Mouse (Mus musculus) forebrain, embryonic 12.5 days (tissue): ENCODE data around the gene Nfia. TPM values are rescaled to one million over a fixed set of nuclear protein-coding genes. Genes with fewer than 3 reads are reported as not detected.
A peak's percentile ranks its signal among the peaks of the same experiment; 100 is the strongest.

ENCODE experiments used
- ATAC-seq: fragments of 200-750 bp; cut with Nextera tagmentation; 2 replicates; pipeline ENCODE4 v1.8.0; 2017; ENCODE audit warnings: moderate TSS enrichment; ENCODE audit not compliant: low FRiP score
- H3K27ac ChIP-seq: fragments of 300-500 bp; sonication (generic); 2 replicates; pipeline ENCODE4 v1.5.1; 2016; ENCODE audit warnings: mild to moderate bottlenecking
- H3K27me3 ChIP-seq: fragments of 300-500 bp; sonication (generic); 2 replicates; pipeline ENCODE4 v1.6.1; 2016; ENCODE audit warnings: mild to moderate bottlenecking
- H3K36me3 ChIP-seq: fragments of 300-500 bp; sonication (generic); replicated peaks from 2 replicates; pipeline ENCODE4 v1.6.1; 2016; ENCODE audit warnings: mild to moderate bottlenecking
- H3K4me1 ChIP-seq: fragments of 300-500 bp; sonication (generic); 2 replicates; pipeline ENCODE4 v1.6.1; 2016
- H3K4me2 ChIP-seq: fragments of 300-500 bp; sonication (generic); 2 replicates; pipeline ENCODE4 v1.6.1; 2016; ENCODE audit warnings: mild to moderate bottlenecking, moderate library complexity
- H3K4me3 ChIP-seq: fragments of 300-500 bp; sonication (generic); replicated peaks from 2 replicates; pipeline ENCODE4 v1.5.1; 2016; ENCODE audit warnings: mild to moderate bottlenecking
- H3K9ac ChIP-seq: fragments of 300-500 bp; sonication (generic); 2 replicates; pipeline ENCODE4 v1.6.1; 2016; ENCODE audit warnings: mild to moderate bottlenecking
- H3K9me3 ChIP-seq: fragments of 300-500 bp; sonication (generic); 2 replicates; pipeline ENCODE4 v1.6.1; 2016
- WGBS: fragments of 180-500 bp; shearing (Covaris S2); methylation state at CpG from one replicate; pipeline ENCODE4 v1.1.7; 2016; 5-methylcytosine and 5-hydroxymethylcytosine counted together
- polyA plus RNA-seq: library from polyadenylated mRNA; unstranded; fragments of >200 nt; fragmentation: Nextera tagmentation; extraction: Ambion mirVana; gene quantifications from 2 replicates; pipeline ENCODE4 v1.2.1, GENCODE M21; 2016

Gene Nfia
- polyA plus RNA-seq, 1 experiment from 2014 or later, result 62.1 TPM

DNA sequence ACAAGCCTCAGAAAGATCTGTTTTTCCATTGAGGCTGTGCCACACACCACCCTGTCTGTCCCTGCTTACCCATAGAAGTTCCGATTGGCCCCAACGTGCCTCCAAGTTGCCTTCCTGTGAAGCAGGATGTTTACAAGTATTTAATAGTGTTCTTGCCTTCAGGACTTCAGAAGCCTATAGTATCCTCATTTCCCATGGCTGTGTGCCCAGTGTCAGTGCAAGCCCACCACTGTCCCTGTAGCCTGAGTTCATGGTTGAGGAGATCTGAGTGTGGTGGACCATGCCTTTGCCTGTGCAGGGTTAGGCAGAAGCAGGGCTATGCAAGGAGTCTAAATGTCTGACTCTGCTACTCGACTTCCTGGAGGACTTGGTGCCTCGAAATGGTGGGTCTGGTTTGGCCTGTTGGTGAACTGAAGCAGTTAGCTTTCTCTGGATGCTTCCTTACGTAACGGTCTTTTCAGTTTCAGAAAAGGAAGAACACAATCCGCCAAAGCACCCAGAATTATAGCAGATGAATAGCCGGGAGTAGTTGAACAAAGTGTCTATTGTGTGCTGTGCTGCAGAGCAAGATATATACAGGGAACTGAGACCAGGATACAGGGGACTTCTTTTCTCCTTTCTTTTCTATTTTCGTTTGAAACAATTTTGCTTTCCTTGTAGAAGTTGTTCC is 99.4 kb downstream of the Nfia start:
- Histone ChIP-seq H3K27me3 (no peaks in the 10 kb centered on the region), H3K4me1 (peaks cover 55% of the 10 kb centered on the region), H3K9ac (no peak overlapping the region), H3K36me3 (no peaks in the 10 kb centered on the region), H3K27ac (peak overlapping the region; percentile 65), H3K4me2 (no peak overlapping the region), H3K9me3 (no peaks in the 10 kb centered on the region), H3K4me3 (no peak overlapping the region)
- 43% methylated on average over 9 of the region's 9 CpGs for WGBS
- peak; percentile 45; the same call in 1 of the 2 replicates for ATAC-seq

DNA sequence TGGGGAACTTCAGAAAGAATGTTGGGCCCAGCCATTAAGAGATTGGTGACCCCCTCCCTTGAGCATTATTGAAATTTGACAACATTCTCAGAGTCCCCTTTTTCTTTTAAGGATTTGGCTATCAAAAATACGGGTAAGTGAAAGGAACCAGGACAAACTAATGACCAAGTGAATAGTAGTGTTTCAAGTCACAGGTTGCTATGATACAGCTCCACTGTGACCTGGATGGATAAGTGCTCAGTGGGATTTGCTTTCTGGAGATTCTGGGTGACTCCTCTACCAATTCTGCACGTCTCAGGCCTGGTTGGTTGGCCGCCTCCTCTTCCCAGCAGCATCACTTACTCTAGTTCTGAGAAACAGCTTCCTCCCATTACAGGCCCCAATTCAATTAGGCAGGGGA is 102.4 kb downstream of the Nfia start:
- Histone ChIP-seq H3K4me2 (no peak overlapping the region), H3K4me1 (peaks cover 45% of the 10 kb centered on the region), H3K9ac (no peak overlapping the region), H3K27me3 (no peaks in the 10 kb centered on the region), H3K27ac (0 out of 2 replicates have a peak overlapping the region, but pooled peaks have one; percentile 46), H3K4me3 (no peak overlapping the region), H3K9me3 (no peaks in the 10 kb centered on the region), H3K36me3 (no peaks in the 10 kb centered on the region)
- WGBS, result 34% methylated on average over 3 of the region's 3 CpGs
- ATAC-seq, result 0 out of 2 replicates have a peak, but pooled peaks have one; percentile 31

DNA sequence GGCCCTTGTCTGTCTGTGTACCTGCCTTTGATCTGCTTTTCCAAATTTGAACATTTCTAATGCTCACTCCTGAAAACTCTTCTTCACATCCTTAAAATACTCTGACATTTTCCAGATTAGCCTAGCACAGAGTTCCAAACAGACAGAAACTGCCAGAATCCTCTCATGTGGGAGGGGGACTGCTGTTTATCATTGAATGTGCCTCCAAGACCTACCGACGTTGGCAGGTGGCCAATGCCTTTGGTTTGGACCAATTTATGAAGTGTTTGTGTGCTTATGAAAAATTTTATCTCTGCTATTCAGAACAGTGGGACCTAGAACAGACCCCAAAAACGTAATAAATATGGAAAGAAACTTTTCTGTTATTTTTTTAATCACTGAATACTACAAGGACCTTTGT is 103.4 kb downstream of the Nfia start:
- no peaks in the 10 kb centered on the region for H3K36me3 ChIP-seq
- H3K9ac ChIP-seq, result no peak overlapping the region
- no peak overlapping the region for H3K27ac ChIP-seq
- no peaks in the 10 kb centered on the region for H3K27me3 ChIP-seq
- H3K4me2 ChIP-seq, result no peak overlapping the region
- WGBS, result 78% methylated on average over 3 of the region's 3 CpGs
- peaks cover 50% of the 10 kb centered on the region for H3K4me1 ChIP-seq
- no peaks in the 10 kb centered on the region for H3K9me3 ChIP-seq
- no peak for ATAC-seq
- no peak overlapping the region for H3K4me3 ChIP-seq

DNA sequence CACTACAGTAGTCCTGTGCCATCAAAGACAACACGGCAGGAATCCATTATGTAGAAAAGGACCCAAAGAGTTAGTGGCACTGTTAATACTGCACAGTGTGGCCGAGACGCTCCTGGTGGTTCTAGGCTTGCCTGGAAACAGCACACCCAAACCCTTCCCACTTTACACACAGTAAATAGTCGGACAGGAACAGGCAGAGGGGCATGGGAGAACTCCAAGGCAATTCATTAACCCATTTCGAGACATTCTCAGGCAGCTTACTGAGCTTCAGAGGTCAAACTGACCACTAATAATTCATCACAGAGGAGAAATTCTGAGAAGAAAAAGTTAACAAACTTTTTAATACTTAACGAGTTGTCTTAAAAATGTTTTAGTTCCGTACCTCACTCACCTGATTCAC is 107.2 kb downstream of the Nfia start:
- ATAC-seq, result no peak
- 72% methylated on average over 7 of the region's 7 CpGs for WGBS
- H3K4me2 ChIP-seq, result no peak overlapping the region
- H3K27me3 ChIP-seq, result no peaks in the 10 kb centered on the region
- no peak overlapping the region for H3K9ac ChIP-seq
- H3K4me3 ChIP-seq, result no peak overlapping the region
- H3K36me3 ChIP-seq, result no peaks in the 10 kb centered on the region
- peaks cover 23% of the 10 kb centered on the region for H3K4me1 ChIP-seq
- H3K9me3 ChIP-seq, result no peaks in the 10 kb centered on the region
- H3K27ac ChIP-seq, result 0 out of 2 replicates have a peak overlapping the region, but pooled peaks have one; percentile 19

DNA sequence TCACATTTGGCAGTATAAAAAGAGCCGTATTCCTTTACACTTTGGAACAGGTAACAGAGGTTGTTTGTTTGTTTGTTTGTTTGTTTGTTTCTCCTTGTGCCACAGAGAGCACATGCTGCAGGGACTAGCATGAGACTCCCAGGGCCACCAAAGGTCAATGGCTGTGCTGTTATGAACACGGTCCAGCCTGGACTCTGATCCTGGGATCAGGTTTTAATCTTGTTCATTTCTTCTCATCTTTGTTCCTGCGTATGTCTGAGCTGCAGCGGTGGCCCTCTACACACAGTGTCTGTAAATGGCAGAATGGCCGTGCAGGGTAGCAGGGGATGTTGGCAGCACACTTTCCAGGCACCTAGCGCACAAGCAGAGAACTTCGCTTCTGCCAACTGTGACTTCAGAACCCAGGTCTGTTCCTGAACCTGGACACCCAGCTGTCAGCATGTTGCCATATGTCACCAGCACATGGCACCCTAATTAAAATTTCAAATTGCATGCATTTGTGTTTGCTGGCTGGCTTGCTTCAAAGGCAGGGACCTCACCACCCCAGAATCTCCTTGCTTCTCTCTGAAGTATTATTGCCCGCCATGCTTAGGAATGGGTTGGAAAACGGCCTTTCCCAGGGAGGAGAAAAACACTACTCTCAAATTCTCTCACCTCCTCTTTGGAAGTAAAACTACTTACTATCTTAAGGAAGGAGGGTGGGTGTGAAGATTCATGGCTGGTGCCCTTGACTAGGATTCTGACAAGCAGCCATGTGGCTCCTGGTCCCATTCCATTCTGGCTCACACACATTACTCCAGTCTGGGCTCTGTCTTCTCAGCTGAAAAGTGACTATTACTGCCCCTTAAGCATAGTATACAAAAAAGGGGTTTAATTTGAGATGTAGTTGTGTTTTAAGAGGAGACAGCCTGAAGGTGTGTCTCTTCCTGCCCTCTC is 107.9 kb downstream of the Nfia start:
- no peak overlapping the region for H3K4me2 ChIP-seq
- ATAC-seq, result peak; percentile 55
- H3K9me3 ChIP-seq, result no peaks in the 10 kb centered on the region
- no peak overlapping the region for H3K9ac ChIP-seq
- H3K27ac ChIP-seq, result 0 out of 2 replicates have a peak overlapping the region, but pooled peaks have one; percentile 2
- no peaks in the 10 kb centered on the region for H3K27me3 ChIP-seq
- no peak overlapping the region for H3K4me3 ChIP-seq
- WGBS, result 71% methylated on average over 9 of the region's 9 CpGs
- H3K4me1 ChIP-seq, result peaks cover 16% of the 10 kb centered on the region
- no peaks in the 10 kb centered on the region for H3K36me3 ChIP-seq

DNA sequence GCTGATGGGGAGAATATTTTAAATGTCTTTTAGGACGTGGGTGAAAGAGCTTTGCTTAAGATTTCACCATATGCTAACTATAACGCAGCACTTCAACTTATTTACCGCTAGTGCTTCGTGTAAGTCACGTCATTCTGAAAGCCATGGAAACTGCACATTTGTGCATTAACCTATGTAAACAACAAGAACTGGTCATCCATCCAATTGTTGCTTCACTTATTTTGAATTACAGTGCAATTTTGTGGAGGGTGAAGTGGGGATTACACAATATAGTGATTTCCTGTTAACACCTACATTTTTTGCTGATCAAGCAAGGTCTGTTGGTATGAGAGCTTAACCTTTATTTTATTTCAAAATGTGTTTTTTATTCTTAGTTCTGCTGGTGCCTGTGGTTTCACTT is 113.0 kb downstream of the Nfia start:
- 91% methylated on average over 5 of the region's 5 CpGs for WGBS
- Histone ChIP-seq H3K4me2 (no peak overlapping the region), H3K9ac (no peak overlapping the region), H3K36me3 (0 out of 2 replicates have a peak, but pooled peaks cover 3% of the 10 kb centered on the region), H3K27ac (no peak overlapping the region), H3K4me3 (no peak overlapping the region), H3K27me3 (no peaks in the 10 kb centered on the region), H3K4me1 (peaks cover 2% of the 10 kb centered on the region; the same call in 1 of the 2 replicates), H3K9me3 (no peaks in the 10 kb centered on the region)
- no peak for ATAC-seq

DNA sequence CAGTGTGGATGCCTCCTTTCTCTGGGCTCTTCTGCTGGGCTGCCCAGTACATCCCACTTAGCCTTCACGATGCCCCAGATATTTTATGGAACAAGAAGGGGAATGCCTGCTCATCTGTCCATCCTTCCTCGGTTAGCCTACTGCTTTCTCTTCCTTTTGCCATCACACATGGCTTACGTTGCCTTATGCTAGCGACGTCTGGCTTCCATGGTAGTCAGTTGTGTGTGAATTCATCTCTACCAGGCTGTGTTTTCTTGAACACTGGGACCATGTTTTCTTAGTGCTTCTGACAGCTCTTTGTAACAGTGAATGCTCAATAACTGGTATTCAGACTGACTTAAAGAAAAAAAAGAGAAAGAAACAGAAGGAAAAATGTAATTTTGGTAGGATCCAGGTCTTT is 113.7 kb downstream of the Nfia start:
- Histone ChIP-seq H3K4me2 (no peak overlapping the region), H3K9ac (no peak overlapping the region), H3K36me3 (0 out of 2 replicates have a peak, but pooled peaks cover 3% of the 10 kb centered on the region), H3K9me3 (no peaks in the 10 kb centered on the region), H3K4me1 (no peaks in the 10 kb centered on the region), H3K4me3 (no peak overlapping the region), H3K27ac (no peak overlapping the region), H3K27me3 (no peaks in the 10 kb centered on the region)
- no peak for ATAC-seq
- WGBS, result 85% methylated on average over 5 of the region's 5 CpGs

DNA sequence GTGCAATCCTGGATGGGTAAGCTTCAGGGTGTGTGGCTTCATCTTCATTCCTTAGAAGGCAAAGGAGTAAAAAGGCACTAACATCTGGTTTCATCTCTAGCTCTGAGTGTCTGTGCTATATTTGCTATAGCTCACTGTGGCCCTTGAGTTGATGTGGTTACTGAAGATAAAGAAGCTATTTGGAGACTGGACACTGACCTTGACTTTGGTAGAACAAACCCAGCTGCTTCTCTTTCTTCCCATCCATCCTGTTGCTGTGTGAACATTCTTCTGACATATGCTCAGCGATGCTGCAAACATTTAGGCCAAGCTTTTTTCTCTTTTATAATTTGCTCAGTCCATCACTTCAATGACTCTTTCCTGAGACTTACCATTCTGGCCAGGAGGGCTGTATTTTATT is 114.7 kb downstream of the Nfia start:
- no peaks in the 10 kb centered on the region for H3K4me1 ChIP-seq
- WGBS, result 96% methylated on average over 1 of the region's 1 CpGs
- H3K27ac ChIP-seq, result no peak overlapping the region
- no peaks in the 10 kb centered on the region for H3K27me3 ChIP-seq
- no peak overlapping the region for H3K9ac ChIP-seq
- no peak overlapping the region for H3K4me2 ChIP-seq
- H3K36me3 ChIP-seq, result 0 out of 2 replicates have a peak, but pooled peaks cover 3% of the 10 kb centered on the region
- H3K4me3 ChIP-seq, result no peak overlapping the region
- no peaks in the 10 kb centered on the region for H3K9me3 ChIP-seq
- ATAC-seq, result no peak

DNA sequence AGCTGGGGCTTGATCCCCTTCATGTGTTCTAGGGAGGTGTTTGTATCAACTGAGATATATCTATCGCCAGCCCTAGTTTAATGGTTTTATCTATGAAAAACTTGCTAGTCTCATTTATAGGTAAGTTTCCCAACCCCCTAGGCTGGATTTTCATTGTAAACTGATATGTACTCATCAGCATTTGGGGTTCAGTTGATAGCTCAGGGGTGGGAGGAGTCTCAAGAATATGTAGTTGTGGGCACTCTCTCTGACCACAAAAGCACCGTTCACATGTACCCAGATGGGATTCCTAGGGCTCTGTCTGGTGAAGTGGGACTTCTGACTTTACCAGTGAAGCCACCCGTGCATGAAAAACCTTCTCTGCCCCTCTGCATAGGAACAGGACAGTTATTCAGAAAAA is 118.5 kb downstream of the Nfia start:
- 86% methylated on average over 3 of the region's 3 CpGs for WGBS
- H3K4me3 ChIP-seq, result no peak overlapping the region
- H3K27ac ChIP-seq, result no peak overlapping the region
- H3K9me3 ChIP-seq, result no peaks in the 10 kb centered on the region
- H3K36me3 ChIP-seq, result peaks cover 9% of the 10 kb centered on the region; the same call in 1 of the 2 replicates
- H3K4me2 ChIP-seq, result no peak overlapping the region
- 0 out of 2 replicates have a peak, but pooled peaks cover 9% of the 10 kb centered on the region for H3K4me1 ChIP-seq
- ATAC-seq, result no peak
- no peak overlapping the region for H3K9ac ChIP-seq
- H3K27me3 ChIP-seq, result no peaks in the 10 kb centered on the region

DNA sequence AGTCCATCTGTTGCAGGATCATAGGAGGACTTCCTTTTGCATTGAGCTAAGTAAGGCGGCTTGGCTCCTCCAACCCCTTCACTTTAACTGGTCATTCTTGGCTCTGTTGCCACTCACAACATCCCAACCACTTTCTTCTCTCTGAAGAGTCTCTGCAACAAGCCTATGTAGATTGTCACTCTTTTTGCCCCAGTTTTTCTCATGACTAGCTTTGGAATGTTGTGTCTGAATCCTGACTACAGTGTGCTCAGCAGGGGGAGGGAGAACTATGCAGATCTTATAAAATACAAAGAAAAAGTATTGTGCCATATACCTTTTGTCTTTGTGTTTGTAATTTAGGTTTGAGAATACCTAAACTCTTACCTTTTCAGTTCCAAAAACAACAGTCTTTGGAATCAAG is 119.1 kb downstream of the Nfia start:
- Histone ChIP-seq H3K4me2 (no peak overlapping the region), H3K27ac (no peak overlapping the region), H3K4me1 (0 out of 2 replicates have a peak, but pooled peaks cover 9% of the 10 kb centered on the region), H3K36me3 (peaks cover 10% of the 10 kb centered on the region; the same call in 1 of the 2 replicates), H3K4me3 (no peak overlapping the region), H3K27me3 (no peaks in the 10 kb centered on the region), H3K9ac (no peak overlapping the region), H3K9me3 (no peaks in the 10 kb centered on the region)
- WGBS, result 78% methylated on average over 1 of the region's 1 CpGs
- no peak for ATAC-seq

DNA sequence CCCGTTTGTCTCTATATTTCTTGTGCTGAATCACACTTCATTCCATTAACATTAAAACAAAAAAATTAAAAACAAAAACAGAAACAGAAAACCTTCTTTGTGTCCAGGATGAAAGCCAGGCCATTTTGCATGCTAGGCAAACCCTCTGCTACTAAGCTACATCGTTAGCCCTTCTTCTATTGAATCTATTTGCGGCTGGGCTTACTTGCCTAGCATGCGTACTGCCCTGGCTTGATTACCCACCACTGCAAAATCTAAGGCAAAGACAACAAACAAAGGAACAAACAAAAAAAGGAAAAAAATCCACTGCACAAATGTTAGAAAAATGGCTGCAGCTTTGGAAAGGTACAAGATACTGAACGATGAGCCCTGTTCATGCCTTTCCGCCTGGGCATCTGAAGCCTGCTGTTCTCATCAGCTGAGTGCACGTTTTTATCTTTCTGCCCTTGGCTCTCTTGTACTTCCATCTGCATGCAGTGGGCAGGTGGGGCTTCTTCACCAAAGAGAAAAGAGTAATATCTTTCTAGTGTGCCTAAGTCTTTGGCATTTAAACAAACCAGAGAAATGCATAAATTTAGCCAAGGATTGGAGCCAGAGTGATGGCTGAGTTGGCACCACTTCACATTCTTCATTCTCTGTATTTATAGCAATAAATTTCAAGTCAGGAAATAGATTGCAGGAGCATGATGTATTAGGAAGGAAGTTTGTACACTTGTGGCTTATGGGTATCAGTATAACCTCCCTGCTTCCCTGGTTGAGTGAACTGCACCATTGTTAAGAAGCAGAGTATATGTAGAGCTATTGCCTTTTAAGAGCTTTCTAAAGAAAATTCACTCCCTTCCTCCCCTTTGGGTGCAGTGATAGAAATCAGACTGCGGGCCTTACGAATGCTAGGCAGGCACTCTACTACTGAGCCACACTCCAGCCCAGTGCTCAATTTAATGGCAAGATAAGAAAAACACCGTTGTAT is 121.7 kb downstream of the Nfia start:
- Histone ChIP-seq H3K27ac (no peak overlapping the region), H3K4me3 (no peak overlapping the region), H3K36me3 (peaks cover 8% of the 10 kb centered on the region; the same call in 1 of the 2 replicates), H3K27me3 (no peaks in the 10 kb centered on the region), H3K9ac (no peak overlapping the region), H3K4me1 (0 out of 2 replicates have a peak, but pooled peaks cover 9% of the 10 kb centered on the region), H3K9me3 (no peaks in the 10 kb centered on the region), H3K4me2 (no peak overlapping the region)
- ATAC-seq, result no peak
- WGBS, result 58% methylated on average over 10 of the region's 10 CpGs
